Mouse (Mus musculus): Measurements from ENCODE around the gene Aif1l. TPM values are rescaled to one million over a fixed set of nuclear protein-coding genes. Genes with fewer than 3 reads are reported as not detected.
"Not testable (repeated sequence)": the region's sequence is repeated elsewhere in the genome, so short reads cannot be mapped to it uniquely, and the experiment has no call there.

The Aif1l gene
- total RNA-seq (2021): 10 to 100 TPM; 25.0 to 25.5 TPM
- long read RNA-seq, experiment 1, transcript Aif1l-201 (6 exons, 3,117 nt): major isoform, 21 of 30 reads
- long read RNA-seq, experiment 1, partial matches to known transcripts: 0 of 30 reads
- long read RNA-seq, experiment 1, other reads (novel, unspliced or antisense): 7 of 30 reads
- long read RNA-seq, experiment 2, transcript Aif1l-201 (6 exons, 3,117 nt): major isoform, 10 of 15 reads
- long read RNA-seq, experiment 2, partial matches to known transcripts: 0 of 15 reads
- long read RNA-seq, experiment 2, other reads (novel, unspliced or antisense): 3 of 15 reads

DNA sequence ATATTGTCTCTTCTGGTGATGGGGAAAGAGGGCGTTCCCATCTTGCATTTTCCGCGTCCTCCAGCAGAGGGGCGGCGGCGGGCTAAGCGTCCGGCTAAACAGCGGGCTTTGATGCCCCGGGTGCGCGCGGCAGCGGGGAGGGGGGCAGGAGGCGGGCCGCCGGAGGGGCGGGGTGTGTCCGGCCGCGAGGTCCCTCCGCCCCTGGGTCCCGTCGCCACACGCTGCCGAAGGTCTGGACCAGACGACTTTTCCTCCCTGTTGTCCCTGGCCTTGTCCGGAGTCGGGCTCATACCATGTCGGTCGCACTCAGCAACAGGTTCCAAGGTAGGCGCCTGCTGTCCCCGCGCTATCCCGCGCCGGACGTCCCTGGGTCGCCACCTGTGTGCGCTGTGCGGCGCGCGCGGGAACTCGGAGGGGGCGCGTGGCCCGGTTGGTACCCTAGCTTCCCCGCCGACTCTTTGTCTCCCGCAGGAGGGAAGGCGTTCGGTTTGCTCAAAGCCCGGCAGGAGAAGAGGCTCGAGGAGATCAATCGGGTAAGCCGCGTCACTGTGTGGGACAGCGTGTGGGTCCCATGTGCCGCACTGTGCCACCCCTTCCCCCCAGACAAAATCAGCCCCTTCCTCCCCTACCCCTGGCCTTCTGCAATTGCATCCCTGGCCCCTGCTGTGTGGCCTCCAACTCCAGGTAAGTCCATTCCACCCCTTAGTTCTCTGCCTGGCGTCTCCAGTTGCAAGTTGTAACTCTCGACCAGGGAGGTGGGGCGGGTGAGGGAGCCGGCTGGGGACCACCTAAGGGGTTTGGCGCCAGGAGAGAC is at the start of gene Aif1l:
Gene Aif1l, plus strand, starts transcription at position 82 of the 814 bp plus-strand sequence.
- DNase-seq: peak; percentile 77

DNA sequence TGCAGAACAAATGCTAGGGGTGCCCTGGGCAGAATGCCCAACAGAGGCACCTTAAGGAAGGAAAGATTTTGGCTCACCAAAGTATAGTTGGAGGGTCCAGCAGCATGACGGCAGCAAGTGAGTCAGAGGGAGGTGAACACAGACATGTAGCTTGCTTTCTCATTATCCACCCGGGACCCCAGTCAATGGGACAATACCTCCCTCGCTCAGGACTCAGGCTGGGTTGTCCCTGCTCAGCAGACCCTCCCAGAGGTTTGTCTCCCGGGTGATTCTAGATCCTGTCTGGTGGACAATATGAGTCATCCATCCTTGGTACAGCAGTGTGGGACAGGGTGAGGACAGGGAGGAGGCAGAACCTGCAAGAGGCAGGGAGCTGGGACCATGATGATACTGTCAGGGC is 49.0 kb upstream of the Aif1l start:
- no peak for DNase-seq

- no peak for DNase-seq
These were observed 48.1 kb upstream of the Aif1l start for GRCm38 (mm10) chr2:31901659-31902362.

GRCm38 (mm10) chr2:31904089-31904488 is 45.9 kb upstream of the Aif1l start:
- no peak for DNase-seq

- DNase-seq: no peak
These were observed 45.3 kb upstream of the Aif1l start for GRCm38 (mm10) chr2:31904622-31905021.

GRCm38 (mm10) chr2:31905682-31906081 is 44.3 kb upstream of the Aif1l start:
- DNase-seq: no peak

GRCm38 (mm10) chr2:31906407-31906806 is 43.5 kb upstream of the Aif1l start:
- no peak for DNase-seq

GRCm38 (mm10) chr2:31912575-31912974 is 37.4 kb upstream of the Aif1l start:
- no peak for DNase-seq

GRCm38 (mm10) chr2:31914213-31914612 is 35.7 kb upstream of the Aif1l start:
- DNase-seq: not testable (repeated sequence)

DNA sequence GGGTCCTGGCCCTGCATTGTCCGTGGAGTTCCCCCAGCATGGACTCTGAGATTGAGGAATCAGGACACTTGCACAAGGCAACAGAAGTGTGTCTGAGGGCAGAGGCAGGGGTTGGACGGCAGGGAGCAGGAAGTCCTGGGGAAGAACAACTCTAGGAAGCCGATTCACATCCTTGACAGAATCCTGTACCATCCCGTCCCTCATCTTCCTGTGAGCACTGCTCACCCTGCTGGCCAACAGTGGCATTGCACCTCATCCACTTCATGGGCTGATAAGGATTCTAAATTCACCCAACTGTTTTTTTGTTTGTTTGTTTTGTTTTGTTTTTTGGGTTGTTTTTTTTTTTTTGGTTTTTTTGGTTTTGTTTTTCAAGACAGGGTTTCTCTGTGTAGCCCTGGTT is 34.8 kb upstream of the Aif1l start:
- DNase-seq: peak; percentile 86

DNA sequence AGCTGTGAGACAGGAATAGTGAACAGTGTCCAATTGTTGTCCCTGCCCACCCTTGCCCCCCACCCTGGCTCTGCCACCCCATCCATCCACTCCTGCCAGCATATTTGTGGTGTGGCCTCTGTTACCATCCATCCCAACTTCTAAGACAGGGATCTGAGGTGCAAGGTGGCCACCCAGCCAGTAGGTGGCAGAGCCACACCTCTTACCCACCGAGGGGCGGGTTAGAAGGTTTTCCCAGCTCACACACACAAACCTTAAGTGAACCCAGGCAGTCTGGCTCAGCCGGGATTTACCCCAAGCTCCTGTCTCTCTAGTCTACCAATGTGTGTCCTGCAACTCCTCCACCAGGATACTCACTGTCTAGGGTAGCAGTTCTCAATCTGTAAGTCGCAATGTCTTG is 32.3 kb upstream of the Aif1l start:
- DNase-seq: peak; percentile 44

DNA sequence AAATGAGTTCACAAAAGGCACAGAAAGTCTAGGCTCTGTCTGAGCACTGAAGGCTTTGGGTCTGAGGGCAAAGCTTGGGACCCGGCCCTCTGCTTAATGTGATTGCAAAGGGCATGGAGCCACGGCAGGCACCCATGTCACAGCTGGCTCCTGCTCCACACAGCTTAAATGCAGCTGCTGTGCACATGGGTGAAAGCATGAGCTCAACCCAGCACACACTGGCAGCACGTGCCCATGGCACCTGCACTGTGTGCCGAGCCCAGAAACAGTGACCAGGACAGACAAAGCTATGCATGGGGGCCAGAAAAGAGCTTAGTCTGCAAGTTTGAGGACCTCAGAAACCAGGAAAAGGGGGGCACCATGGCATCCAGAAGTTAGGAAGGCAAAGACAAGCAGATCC is 26.3 kb upstream of the Aif1l start:
- no peak for DNase-seq

DNA sequence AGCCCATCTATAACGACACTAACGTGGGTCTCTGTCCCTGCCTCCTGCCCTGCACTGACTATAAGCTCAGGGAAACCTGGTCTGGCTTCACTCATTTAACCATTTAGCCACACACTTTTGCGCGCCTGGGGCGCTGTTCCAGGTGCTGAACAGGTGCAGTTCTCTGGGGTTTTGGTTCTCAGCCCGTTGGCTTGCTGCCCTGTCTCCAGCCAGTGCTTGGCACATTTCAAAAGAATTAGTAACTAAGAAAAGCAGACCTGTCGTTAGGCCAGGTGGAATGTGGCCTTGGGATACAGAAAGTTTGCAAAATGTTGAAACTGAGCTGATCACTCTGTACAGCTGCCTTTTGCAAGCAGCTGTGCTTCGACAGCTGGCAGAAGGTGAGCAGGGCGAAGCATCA is 25.1 kb upstream of the Aif1l start:
- no peak for DNase-seq

GRCm38 (mm10) chr2:31925936-31926335 is 24.0 kb upstream of the Aif1l start:
- no peak for DNase-seq

- no peak for DNase-seq
These were observed 20.3 kb upstream of the Aif1l start for GRCm38 (mm10) chr2:31929664-31930063.

DNA sequence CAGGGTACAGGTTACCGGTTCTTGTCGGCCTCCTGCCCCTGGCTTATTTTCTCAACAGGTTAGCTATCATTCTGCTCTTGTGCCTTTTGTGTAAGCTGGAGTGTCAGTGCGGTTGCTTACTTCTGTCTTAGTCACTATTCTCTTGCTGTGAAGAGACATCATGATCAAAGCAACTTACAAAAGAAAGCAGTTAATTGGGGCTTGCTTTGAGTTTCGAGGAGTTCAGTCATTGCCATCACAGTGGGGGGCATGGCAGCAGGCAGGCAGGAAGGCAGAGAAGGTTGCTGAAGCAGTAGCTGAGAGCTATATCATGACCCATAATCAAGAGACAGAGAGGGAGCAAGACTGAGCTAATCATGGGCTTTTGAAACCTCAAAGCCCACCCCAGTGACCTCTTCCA is 15.4 kb upstream of the Aif1l start:
- no peak for DNase-seq

DNA sequence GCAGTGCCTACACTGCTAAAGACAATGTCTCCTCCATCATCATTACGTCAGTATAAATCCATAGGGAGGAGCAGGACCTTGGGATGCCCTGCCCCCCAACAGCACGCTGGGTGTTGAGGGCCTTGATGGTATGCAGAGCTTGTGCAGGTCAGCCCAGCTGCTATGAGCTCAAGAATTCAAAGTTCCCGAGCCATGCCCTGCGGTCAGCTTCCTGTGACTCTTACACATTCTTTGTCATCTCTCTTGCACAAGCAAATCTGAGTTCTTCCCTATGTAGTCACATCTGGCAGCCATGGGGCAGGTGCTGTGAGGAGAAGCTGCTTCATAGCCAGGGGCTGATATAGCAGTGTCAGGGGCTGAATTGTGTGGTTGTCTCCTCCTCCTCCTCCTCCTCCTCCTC is 14.9 kb upstream of the Aif1l start:
- no peak for DNase-seq

DNA sequence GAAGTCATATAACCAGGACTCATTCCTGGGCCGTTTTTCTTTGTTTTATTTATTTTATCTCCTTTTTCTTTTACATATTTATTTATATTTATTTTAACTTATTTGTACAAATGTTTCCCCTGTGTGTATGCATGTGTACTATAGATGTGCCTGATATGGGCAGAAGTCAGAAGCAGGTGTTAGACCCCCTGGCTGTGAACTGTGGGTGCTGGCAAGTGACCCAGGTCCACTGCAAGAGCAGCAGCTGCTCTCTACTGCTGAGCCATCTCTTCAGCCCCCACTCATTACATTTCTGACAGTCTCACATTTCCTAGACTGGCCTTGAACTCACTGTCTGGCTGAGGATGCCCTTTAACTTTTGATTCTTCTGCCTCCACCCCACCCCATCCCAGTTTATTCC is 11.6 kb upstream of the Aif1l start:
- DNase-seq: no peak

- no peak for DNase-seq
These were observed 6.9 kb upstream of the Aif1l start for GRCm38 (mm10) chr2:31943011-31943410.

- no peak for DNase-seq
These were observed 4.4 kb upstream of the Aif1l start for GRCm38 (mm10) chr2:31945580-31945979.

DNA sequence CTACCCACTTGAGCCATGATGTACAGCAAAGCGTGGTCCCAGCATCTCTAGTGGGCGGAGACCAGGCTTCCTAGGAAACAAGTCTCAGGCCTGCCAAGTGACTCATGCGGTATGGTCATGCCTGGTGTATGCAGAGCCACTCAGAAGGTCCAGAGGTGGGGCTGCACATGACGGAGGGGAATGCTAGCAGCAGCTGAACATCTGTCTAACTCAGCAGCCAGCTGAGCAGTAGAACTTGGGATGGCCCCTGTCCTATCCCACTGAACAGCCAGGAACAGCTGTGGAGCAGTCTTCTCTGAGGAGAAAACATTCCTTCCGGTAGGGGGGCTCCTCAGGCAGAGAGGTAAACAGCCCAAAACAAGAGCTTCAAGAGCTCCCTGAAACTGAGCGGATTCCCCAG is 1.5 kb upstream of the Aif1l start:
- peak; percentile 29 for DNase-seq

- no peak for DNase-seq
These were observed 1.1 kb upstream of the Aif1l start for GRCm38 (mm10) chr2:31948801-31949200.

DNA sequence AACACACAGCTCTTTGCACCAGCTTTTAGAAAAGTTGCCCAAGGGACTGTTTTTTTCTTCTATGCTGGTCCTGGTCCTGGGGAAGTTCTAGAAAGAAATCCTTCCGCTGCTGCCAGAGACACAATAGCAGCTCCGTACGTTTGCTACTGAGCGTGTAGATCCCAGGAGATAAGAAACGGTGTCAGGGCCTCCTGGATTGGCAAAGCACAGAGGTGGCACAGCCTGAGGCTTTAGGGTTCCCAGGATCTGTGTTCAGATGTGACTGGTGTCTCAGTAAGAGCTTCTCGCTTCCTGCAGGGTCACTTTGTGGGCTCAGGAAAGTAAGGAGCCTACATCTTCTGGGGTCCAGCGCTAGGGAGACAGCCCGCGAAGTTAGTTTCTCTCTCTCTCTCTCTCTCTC is 1.0 kb downstream of the Aif1l start:
- DNase-seq: no peak
